Mouse (Mus musculus) neural tube, embryonic 10.5 days (tissue): ENCODE data around the gene Cmss1.

Experiments used
- DNase-seq: peaks from one replicate; pipeline ENCODE4 v3.0.0-alpha.2; 2017; ENCODE audit warnings: low spot score; ENCODE audit errors: extremely low spot score

Gene Cmss1

GRCm38 (mm10) chr16:57478451-57478850 lies 128.2 kb downstream of the Cmss1 start:
- DNase-seq: no peak

GRCm38 (mm10) chr16:57473415-57474085 lies 133.1 kb downstream of the Cmss1 start:
- DNase-seq: no peak

DNA sequence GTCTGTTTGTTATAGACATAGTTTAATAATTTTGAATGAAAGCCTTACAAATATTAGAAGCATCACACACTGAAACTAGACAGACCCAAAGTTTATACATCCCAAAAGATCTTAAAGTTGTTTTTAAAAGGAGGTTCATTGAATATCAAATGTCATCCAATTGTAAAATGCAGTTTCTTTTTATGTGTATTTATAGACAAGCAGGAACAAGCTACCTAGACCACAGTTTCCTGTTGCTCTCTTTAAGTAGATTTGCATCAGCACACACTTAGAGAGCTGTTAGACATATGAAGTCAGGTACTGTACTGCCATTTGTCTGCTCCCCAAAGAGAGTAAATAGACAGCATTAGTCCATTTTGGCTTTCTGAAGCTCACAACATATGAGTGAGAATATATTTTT lies 135.6 kb downstream of the Cmss1 start:
- no peak for DNase-seq

GRCm38 (mm10) chr16:57470286-57470830 lies 136.3 kb downstream of the Cmss1 start:
- DNase-seq: no peak

GRCm38 (mm10) chr16:57469869-57470268 lies 136.8 kb downstream of the Cmss1 start:
- no peak for DNase-seq

- no peak for DNase-seq
Measured at GRCm38 (mm10) chr16:57469301-57469700, 137.4 kb downstream of the Cmss1 start.

DNA sequence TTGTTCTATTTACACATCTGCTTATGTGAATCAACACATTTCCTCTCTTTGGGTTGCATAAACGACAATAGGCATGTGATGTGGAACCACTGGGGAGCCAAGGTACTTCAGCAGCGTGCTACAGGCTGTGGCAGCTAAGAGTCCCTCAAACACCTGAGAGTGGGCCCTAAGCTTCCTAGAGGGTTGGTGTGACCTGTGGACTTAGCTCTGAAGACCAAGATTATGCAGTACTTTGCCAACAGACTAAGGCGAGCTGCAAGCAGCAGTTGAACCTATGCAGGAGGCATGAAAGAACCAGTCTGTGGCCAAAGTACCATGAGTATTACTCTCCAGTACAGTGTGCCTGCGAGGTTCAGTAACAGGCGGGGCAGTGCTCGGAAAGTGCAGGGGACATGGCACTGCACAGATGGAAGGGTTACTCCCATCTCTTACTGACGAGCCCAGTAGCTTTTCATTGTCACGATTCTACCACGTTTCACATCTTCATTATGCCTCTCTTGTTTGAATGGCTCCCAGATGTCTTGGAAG lies 141.2 kb downstream of the Cmss1 start:
- no peak for DNase-seq

- no peak for DNase-seq
Measured at GRCm38 (mm10) chr16:57456003-57456402, 150.7 kb downstream of the Cmss1 start.

DNA sequence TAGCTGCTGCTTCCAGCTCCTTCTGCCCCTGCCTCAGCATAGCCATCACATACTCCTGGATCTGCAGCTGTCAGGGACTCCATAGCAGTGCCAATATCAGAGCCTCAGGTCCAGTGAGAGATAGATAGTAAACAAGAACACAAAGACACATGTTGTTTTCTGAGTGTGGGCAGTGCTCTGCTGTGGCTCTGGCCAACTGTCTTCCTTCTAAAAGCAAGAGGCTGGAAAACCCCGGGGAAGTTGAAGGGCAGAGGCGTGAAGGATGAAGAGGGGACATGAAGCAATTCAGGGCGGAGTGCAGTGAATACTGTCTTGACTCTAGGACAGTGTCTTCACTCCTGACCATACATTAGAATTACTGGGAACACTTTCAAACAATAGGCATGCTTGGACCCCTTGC lies 151.1 kb downstream of the Cmss1 start:
- no peak for DNase-seq

DNA sequence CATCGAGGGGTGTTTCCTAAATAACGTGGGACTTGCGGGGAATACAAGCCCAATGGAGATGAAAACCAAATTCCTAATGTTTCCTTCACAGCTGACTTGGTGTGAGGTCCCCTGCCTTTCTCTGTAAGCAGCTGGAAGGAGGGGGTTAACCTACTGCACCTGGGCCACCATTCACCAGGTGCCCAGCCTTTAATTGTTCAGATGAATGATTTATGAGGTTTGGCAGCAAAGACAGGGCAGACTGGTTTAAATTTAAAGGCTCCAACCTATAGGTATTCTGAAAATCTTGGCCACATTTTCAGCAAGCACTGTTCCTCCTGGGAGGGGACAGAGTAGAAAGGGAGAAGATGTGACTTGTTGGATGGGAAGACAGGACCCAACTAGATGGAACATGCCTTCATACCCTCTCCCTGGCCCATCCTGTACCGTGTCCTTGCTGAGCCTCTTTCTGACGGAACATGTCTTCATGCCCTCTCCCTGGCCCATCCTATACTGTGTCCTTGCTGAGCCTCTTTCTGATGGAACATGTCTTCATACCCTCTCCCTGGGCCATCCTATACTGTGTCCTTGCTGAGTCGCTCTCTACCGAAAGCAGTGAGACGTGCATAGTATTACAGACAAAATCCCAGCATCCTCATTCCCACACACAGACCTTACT lies 152.4 kb downstream of the Cmss1 start:
- no peak for DNase-seq

GRCm38 (mm10) chr16:57453009-57453408 lies 153.7 kb downstream of the Cmss1 start:
- no peak for DNase-seq

GRCm38 (mm10) chr16:57445096-57446094 lies 161.3 kb downstream of the Cmss1 start:
- DNase-seq: no peak

GRCm38 (mm10) chr16:57440706-57441437 lies 165.8 kb downstream of the Cmss1 start:
- no peak for DNase-seq

DNA sequence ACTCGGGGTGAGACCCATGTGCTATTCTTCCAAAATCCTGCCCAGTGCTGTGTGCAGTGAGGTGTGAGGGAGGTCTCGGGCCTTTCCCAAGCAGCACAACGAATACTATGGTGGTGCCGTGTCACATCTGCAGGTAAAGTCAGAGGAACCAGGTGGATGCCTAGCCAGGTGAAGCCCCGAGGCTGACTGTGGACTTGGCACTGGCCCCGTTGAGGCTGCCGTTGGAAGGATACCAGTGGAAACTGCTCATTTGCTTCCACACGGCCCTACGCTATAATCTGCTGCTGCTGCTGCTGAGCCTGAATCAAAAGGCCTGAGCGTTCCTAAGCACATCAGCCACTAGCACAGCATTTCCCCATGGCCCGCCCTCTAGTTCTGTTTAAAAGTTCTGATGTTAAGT lies 167.5 kb downstream of the Cmss1 start:
- DNase-seq: no peak

DNA sequence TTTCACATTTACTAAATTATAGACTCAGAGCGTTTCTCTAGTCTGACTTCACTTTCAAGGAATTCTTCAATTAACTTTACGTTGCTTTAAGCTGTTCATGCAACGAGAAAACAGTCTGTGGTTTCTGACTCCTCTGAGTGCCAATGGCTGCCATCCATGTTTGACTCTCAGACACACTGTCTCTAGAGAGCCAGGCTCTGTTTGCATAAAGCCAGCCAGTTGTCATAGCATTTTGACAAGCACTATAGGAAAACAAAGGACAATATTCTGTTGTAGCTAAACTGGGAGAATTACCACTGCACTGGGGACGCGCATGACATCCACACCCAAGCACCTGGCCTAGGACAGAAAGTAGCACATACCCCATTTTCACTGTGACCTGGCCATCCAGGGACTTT lies 168.4 kb downstream of the Cmss1 start:
- no peak for DNase-seq

DNA sequence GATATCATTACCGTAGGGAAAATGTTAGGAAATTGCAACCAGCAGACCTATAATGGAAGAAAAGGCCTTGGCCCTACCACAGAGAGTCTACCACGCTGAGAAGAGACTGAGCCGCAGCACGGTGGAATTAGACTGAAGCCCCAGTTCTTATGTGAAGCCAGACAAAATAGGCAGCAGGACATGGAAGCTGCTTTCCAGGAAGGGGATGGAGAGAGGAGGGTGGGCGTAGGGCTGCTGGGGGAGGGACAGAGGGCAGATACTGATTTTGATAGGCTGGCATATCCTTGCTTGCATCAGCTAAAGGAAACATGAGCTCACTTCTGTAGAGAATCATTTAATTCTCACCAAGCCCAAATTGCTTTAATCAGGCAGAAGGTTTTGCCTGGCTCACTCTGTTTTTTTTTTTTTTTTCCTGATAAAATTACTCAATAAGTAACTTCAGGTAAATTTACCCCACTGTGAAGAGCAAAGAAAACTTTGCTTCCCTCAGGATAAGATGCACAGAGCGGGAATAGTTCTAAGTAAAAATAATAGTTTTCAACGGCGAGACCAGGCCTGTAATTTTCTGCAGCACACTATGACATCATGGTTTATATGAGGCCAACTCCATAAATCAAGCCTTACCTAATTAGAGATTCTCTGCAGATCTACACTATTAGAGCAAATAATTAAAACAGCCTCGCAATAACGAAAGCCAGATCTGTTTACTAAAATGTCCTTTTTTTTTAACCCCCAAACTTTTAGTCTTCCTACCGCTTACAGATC lies 169.0 kb downstream of the Cmss1 start:
- DNase-seq: no peak

DNA sequence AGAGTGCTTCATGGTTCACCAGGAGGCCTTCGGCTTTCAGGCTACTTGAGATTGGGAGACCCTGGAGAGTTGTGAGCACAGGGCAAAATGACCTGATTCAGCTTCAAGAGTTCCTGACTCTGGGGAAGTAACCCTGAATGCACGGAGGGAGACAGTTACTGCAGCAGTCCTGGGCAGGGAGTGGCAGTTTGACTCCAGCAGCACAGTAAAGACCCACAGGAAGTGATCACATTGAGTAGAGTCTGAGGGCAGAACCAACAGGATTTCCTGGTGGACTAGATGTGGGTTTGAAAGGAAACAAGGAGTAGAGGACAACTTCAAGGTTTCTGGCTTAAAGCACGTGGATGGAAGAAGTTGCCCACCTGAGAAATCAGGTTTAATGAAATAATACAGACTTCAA lies 172.0 kb downstream of the Cmss1 start:
- no peak for DNase-seq

- no peak for DNase-seq
Measured at GRCm38 (mm10) chr16:57433671-57434070, 173.0 kb downstream of the Cmss1 start.

DNA sequence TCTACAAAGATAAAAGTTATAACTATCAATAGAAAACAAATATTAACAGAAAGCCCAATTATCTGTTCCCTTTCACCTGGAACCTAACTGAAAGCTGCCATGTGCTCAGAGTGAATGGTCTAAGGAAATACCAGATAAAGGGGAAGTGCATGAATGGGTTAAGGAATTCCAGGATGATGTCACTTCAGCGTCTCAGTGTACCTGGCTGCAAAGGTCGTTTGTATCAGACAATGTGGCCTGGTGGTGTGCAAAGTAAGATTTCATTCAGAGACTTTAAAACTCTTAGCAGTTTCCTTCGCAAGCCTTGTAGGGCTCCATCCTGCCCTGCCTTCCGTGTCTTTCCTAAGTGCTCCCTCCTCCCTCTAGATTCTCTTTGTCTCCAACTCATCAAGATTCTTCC lies 173.5 kb downstream of the Cmss1 start:
- DNase-seq: no peak

GRCm38 (mm10) chr16:57431294-57431693 lies 175.4 kb downstream of the Cmss1 start:
- DNase-seq: no peak
